ENCODE assay signal across 26 mouse cellular contexts in the genomic region with DNA sequence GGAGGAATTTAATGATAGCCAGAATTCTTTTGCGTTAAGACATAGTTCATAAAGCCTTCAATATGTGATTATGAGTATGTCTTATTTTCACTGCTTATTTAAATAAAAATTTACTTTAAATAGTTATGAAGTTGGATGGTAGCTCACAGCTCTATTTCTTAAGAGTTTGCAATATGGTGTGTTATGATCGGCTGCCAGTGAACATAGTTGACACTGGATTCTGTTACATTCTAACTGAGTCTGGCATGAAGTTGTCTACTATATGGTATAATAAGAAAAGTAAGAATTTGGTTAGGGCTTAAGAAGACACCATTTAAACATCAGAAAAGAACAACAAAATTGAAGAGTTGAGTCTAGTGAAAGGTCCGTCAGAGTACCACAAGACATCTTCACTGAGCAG.
"Had no signal": no experiment of that assay in that cellular context is flagged by ENCODE, and none has a peak within 500 bp of the region (broad histone marks: within the 10 kb centered on the region; RNA-seq: fewer than 3 reads in every experiment).

No protein-coding gene starts in this region.

- H3K4me1 ChIP-seq: heart, embryonic 10.5 days; heart, embryonic 12.5 days; hindbrain, embryonic 15.5 days; kidney, embryonic 15.5 days; limb, embryonic 13.5 days; limb, embryonic 15.5 days; liver, embryonic 12.5 days had no signal

- ATAC-seq: intestine, embryonic 16.5 days; liver, embryonic 12.5 days had no signal

- H3K27me3 ChIP-seq: heart, embryonic 12.5 days; hindbrain, embryonic 12.5 days; hindbrain, embryonic 15.5 days; kidney, embryonic 15.5 days; limb, embryonic 13.5 days; limb, embryonic 15.5 days; liver, embryonic 12.5 days had no signal

- H3K36me3 ChIP-seq: heart, embryonic 10.5 days; heart, embryonic 12.5 days; hindbrain, embryonic 10.5 days; hindbrain, embryonic 12.5 days; hindbrain, embryonic 15.5 days; kidney, embryonic 15.5 days; limb, embryonic 13.5 days; limb, embryonic 15.5 days; liver, embryonic 12.5 days had no signal

- H3K9me3 ChIP-seq: heart, embryonic 10.5 days; heart, embryonic 12.5 days; hindbrain, embryonic 10.5 days; hindbrain, embryonic 12.5 days; hindbrain, embryonic 15.5 days; kidney, embryonic 15.5 days; limb, embryonic 13.5 days; limb, embryonic 15.5 days; liver, embryonic 12.5 days had no signal

- H3K4me2 ChIP-seq: heart, embryonic 12.5 days; hindbrain, embryonic 12.5 days; hindbrain, embryonic 15.5 days; kidney, embryonic 15.5 days; limb, embryonic 13.5 days; limb, embryonic 15.5 days; liver, embryonic 12.5 days had no signal

- H3K9ac ChIP-seq: heart, embryonic 12.5 days; hindbrain, embryonic 12.5 days; hindbrain, embryonic 15.5 days; kidney, embryonic 15.5 days; limb, embryonic 13.5 days; limb, embryonic 15.5 days; liver, embryonic 12.5 days; liver, embryonic 14.5 days had no signal

- H3K27ac ChIP-seq: heart, adult 2 months; heart, embryonic 10.5 days; hindbrain, embryonic 10.5 days; hindbrain, embryonic 12.5 days; hindbrain, embryonic 15.5 days; kidney, embryonic 15.5 days; kidney, postnatal 0 days; limb, embryonic 13.5 days; limb, embryonic 15.5 days; liver, embryonic 12.5 days; liver, embryonic 14.5 days had no signal

- DNase-seq: gastrocnemius, postnatal 14 days; gastrocnemius, postnatal 36 days; heart, adult 11 months; heart, adult 2 months; heart, postnatal 10 days; heart, postnatal 4 days; kidney, adult 11 months; kidney, adult 2 months; kidney, adult 9 months; kidney, postnatal 14 days; kidney, postnatal 36 days; layer of hippocampus, adult 9-11 months; layer of hippocampus, postnatal 36 days; left cerebral cortex, postnatal 4 days had no signal

- H3K4me3 ChIP-seq: heart, adult 2 months; heart, embryonic 10.5 days; heart, embryonic 12.5 days; hindbrain, embryonic 10.5 days; hindbrain, embryonic 12.5 days; hindbrain, embryonic 15.5 days; kidney, embryonic 15.5 days; limb, embryonic 13.5 days; limb, embryonic 15.5 days; liver, embryonic 12.5 days had no signal
